Mouse (Mus musculus) C2C12 (cell line): ENCODE results near the gene Kif7.

Experiments
- CEBPB ChIP-seq: IDR thresholded peaks from one replicate; pipeline ENCODE4 v1.6.1; 2011; ENCODE audit warnings: low read depth, mild to moderate bottlenecking, control low read depth, moderate library complexity
- CTCF ChIP-seq: IDR thresholded peaks from one replicate; pipeline ENCODE4 v1.5.1; 2011; ENCODE audit not compliant: control insufficient read depth, insufficient read depth, insufficient read length
- FOSL1 ChIP-seq: IDR thresholded peaks from one replicate; pipeline ENCODE4 v1.8.0; 2011; ENCODE audit warnings: mild to moderate bottlenecking, low read length; ENCODE audit not compliant: poor library complexity, insufficient read depth, severe bottlenecking
- MAX ChIP-seq: IDR thresholded peaks from one replicate; pipeline ENCODE4 v1.6.1; 2011; ENCODE audit warnings: mild to moderate bottlenecking, control low read depth
- MYOD1 ChIP-seq: IDR thresholded peaks from one replicate; pipeline ENCODE4 v1.6.1; 2011; ENCODE audit warnings: low read depth; ENCODE audit not compliant: control insufficient read depth, insufficient read length
- USF1 ChIP-seq: IDR thresholded peaks from one replicate; pipeline ENCODE4 v1.6.1; 2011; ENCODE audit warnings: low read depth, mild to moderate bottlenecking, control low read depth, moderate library complexity

DNA sequence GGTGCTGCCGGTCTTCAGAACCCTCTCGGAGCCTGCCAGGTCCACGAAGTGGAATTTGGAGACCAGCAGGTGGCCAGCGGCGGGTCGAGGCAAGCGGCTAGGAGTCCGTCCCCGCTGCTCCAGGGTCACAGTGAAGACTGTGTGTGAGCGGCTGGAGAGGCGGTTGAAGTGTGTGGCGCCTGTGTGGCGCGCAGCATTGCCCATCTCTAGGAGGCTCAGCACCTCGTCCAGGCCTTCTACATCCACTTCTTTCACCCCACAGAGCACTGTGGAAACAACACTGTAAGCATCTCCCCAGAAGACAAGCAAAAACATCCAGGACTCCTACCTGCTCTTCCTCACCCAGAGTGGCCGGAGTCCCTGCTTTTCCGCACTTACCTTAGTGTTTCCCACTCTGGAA, 4.7 kb downstream of the Kif7 start:
- no peak for TF ChIP-seq CTCF
- no peak for TF ChIP-seq MYOD1
- no peak for TF ChIP-seq USF1
- TF ChIP-seq CEBPB: no peak
- TF ChIP-seq MAX: no peak
- no peak for TF ChIP-seq FOSL1
